Mouse (Mus musculus) heart, embryonic 12.5 days (tissue): ENCODE data around the gene Fxr1. TPM values are rescaled to one million over a fixed set of nuclear protein-coding genes. Genes with fewer than 3 reads are reported as not detected.
"Not testable (repeated sequence)": the region's sequence is repeated elsewhere in the genome, so short reads cannot be mapped to it uniquely, and the experiment has no call there.

ENCODE experiments used
- ATAC-seq: fragments of 200-750 bp; cut with Nextera tagmentation; 2 replicates; pipeline ENCODE4 v1.8.0; 2017; ENCODE audit warnings: moderate TSS enrichment, moderate library complexity; ENCODE audit not compliant: insufficient number of reproducible peaks, low FRiP score
- H3K27ac ChIP-seq: fragments of 300-500 bp; sonication (generic); 2 replicates; pipeline ENCODE4 v1.5.1; 2016; ENCODE audit warnings: mild to moderate bottlenecking, moderate library complexity; ENCODE audit not compliant: poor library complexity, severe bottlenecking
- H3K27me3 ChIP-seq: fragments of 300-500 bp; sonication (generic); replicated peaks from 2 replicates; pipeline ENCODE4 v1.6.1; 2016; ENCODE audit warnings: mild to moderate bottlenecking, moderate library complexity
- H3K36me3 ChIP-seq: fragments of 300-500 bp; sonication (generic); 2 replicates; pipeline ENCODE4 v1.6.1; 2016; ENCODE audit warnings: mild to moderate bottlenecking, moderate library complexity
- H3K4me1 ChIP-seq: fragments of 300-500 bp; sonication (generic); replicated peaks from 2 replicates; pipeline ENCODE4 v1.6.1; 2016; ENCODE audit warnings: mild to moderate bottlenecking
- H3K4me2 ChIP-seq: fragments of 300-500 bp; sonication (generic); 2 replicates; pipeline ENCODE4 v1.6.1; 2016; ENCODE audit warnings: mild to moderate bottlenecking, moderate library complexity
- H3K4me3 ChIP-seq: fragments of 300-500 bp; sonication (generic); 2 replicates; pipeline ENCODE4 v1.5.1; 2016; ENCODE audit warnings: mild to moderate bottlenecking
- H3K9ac ChIP-seq: fragments of 300-500 bp; sonication (generic); 2 replicates; pipeline ENCODE4 v1.6.1; 2016; ENCODE audit warnings: mild to moderate bottlenecking, moderate library complexity
- H3K9me3 ChIP-seq: fragments of 300-500 bp; sonication (generic); replicated peaks from 2 replicates; pipeline ENCODE4 v1.6.1; 2016; ENCODE audit warnings: mild to moderate bottlenecking, moderate library complexity
- WGBS: fragments of 180-500 bp; shearing (Covaris S2); methylation state at CpG from one replicate; pipeline ENCODE4 v1.1.7; 2016; 5-methylcytosine and 5-hydroxymethylcytosine counted together
- polyA plus RNA-seq: library from polyadenylated mRNA; unstranded; fragments of >200 nt; fragmentation: Nextera tagmentation; extraction: Ambion mirVana; gene quantifications from 2 replicates; pipeline ENCODE4 v1.2.1, GENCODE M21; 2016

The Fxr1 gene
- 76.1 and 79.7 TPM in 2 replicates for polyA plus RNA-seq

- H3K4me1 ChIP-seq: peaks cover 15% of the 10 kb centered on the region
- H3K9ac ChIP-seq: peak within 1 kb of the TSS; percentile 97
- H3K4me2 ChIP-seq: peak within 1 kb of the TSS; percentile 71
- H3K9me3 ChIP-seq: peaks cover under 1% of the 10 kb centered on the region; the same call in 1 of the 2 replicates
- H3K27ac ChIP-seq: peak within 1 kb of the TSS; percentile 93
- peak within 1 kb of the TSS; percentile 76 for H3K4me3 ChIP-seq
- no peaks in the 10 kb centered on the region for H3K27me3 ChIP-seq
- under 1% methylated on average over 89 of the region's 97 CpGs for WGBS
- H3K36me3 ChIP-seq: no peaks in the 10 kb centered on the region
- peak; percentile 98 for ATAC-seq
Observed at GRCm38 (mm10) chr3:34019540-34020381, at the start of gene Fxr1. Fxr1 (plus strand) TSS chr3:34019943.

DNA sequence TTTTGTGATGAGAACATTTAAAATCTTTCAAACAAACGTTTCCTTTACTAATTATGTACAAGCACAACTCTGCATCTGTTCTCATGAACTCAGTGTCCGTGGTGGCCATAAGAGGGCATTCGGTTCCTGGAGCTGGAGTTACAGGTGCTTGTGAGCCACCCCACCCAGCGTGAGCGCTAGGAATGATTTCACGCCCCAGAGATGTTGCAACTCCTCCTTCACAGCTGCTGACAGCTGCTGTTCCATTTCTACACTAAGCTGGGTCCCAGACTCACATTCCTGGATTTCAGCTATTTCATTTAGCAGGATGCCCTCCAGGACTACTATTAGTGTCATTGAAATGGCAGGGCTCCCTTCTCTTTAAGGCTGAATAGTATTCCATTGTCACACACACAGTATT is 40.3 kb upstream of the Fxr1 start:
- Histone ChIP-seq H3K9me3 (no peaks in the 10 kb centered on the region), H3K4me3 (no peak overlapping the region), H3K9ac (no peak overlapping the region), H3K4me2 (no peak overlapping the region), H3K4me1 (peaks cover 5% of the 10 kb centered on the region; the same call in 1 of the 2 replicates), H3K27ac (no peak overlapping the region), H3K36me3 (no peaks in the 10 kb centered on the region), H3K27me3 (no peaks in the 10 kb centered on the region)
- 48% methylated on average over 6 of the region's 6 CpGs for WGBS
- ATAC-seq: no peak

GRCm38 (mm10) chr3:33982746-33983145 is 37.0 kb upstream of the Fxr1 start:
- H3K36me3 ChIP-seq: no peaks in the 10 kb centered on the region
- ATAC-seq: no peak
- H3K9me3 ChIP-seq: no peaks in the 10 kb centered on the region
- H3K4me1 ChIP-seq: peaks cover 5% of the 10 kb centered on the region; the same call in 1 of the 2 replicates
- H3K9ac ChIP-seq: no peak overlapping the region
- no peak overlapping the region for H3K4me3 ChIP-seq
- H3K4me2 ChIP-seq: no peak overlapping the region
- WGBS: 78% methylated on average over 5 of the region's 5 CpGs
- H3K27ac ChIP-seq: no peak overlapping the region
- no peaks in the 10 kb centered on the region for H3K27me3 ChIP-seq

- Histone ChIP-seq H3K4me1 (peaks cover 27% of the 10 kb centered on the region), H3K4me2 (peak overlapping the region; percentile 53), H3K27ac (peak overlapping the region; percentile 88), H3K36me3 (no peaks in the 10 kb centered on the region), H3K9me3 (no peaks in the 10 kb centered on the region), H3K27me3 (no peaks in the 10 kb centered on the region), H3K4me3 (no peak overlapping the region; the same call in 1 of the 2 replicates), H3K9ac (no peak overlapping the region)
- peak; percentile 76 for ATAC-seq
- 28% methylated on average over 8 of the region's 8 CpGs for WGBS
Observed at GRCm38 (mm10) chr3:33989302-33989701, 30.4 kb upstream of the Fxr1 start.

DNA sequence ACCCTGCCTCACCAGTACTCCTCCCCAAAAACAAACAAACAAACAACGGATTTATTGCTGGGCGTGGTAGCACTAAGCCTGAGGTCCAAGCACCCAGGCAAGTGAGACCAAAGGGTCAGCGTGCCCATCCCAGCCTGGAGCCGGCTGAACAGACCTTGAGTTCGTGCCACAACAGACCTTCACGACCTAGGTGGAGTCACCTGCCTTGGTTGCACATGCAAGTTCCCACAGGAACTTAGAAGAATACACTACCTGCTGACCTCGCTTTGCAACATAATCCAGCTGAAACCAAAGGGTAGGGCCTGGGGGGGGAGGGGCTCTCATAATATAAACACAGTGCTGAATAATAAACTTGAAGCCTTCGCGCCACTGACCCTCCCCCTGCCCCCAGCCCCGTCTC is 29.3 kb upstream of the Fxr1 start:
- ATAC-seq: no peak
- WGBS: 67% methylated on average over 10 of the region's 10 CpGs

DNA sequence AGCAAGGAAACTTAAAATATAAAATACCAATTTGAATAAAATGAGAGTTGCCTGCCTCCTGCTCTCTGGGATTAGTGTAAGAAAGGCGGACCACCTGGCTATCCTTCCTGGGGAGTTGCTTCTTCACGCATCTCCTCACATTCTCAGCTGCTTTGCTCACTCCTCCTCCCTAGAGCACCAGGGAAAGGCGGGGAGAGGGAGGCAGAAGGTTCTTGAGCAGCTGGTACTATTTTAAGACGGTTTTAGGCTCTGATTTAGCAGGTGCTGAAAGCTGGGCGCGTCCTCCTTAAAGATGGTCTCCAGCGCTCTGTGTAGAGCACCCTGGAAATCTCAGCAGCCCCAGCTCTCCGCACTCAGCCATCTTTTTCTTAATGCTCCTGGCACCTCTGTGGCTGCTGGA is 28.8 kb upstream of the Fxr1 start:
- Histone ChIP-seq H3K9ac (no peak overlapping the region), H3K36me3 (no peaks in the 10 kb centered on the region), H3K4me2 (no peak overlapping the region), H3K4me3 (no peak overlapping the region), H3K27ac (0 out of 2 replicates have a peak overlapping the region, but pooled peaks have one; percentile 88), H3K9me3 (no peaks in the 10 kb centered on the region), H3K4me1 (peaks cover 27% of the 10 kb centered on the region), H3K27me3 (no peaks in the 10 kb centered on the region)
- whole genome bisulfite sequencing: 33% methylated on average over 8 of the region's 8 CpGs
- ATAC-seq: no peak

More for the DNA sequence above, 29.3 kb upstream of the Fxr1 start:
- H3K36me3 ChIP-seq: no peaks in the 10 kb centered on the region
- no peaks in the 10 kb centered on the region for H3K9me3 ChIP-seq
- H3K27ac ChIP-seq: peak overlapping the region; percentile 88; the same call in 1 of the 2 replicates
- no peak overlapping the region for H3K4me2 ChIP-seq
- H3K4me1 ChIP-seq: peaks cover 27% of the 10 kb centered on the region
- H3K9ac ChIP-seq: no peak overlapping the region
- no peak overlapping the region for H3K4me3 ChIP-seq
- H3K27me3 ChIP-seq: no peaks in the 10 kb centered on the region

- no peak overlapping the region for H3K9ac ChIP-seq
- WGBS: 66% methylated on average over 14 of the region's 14 CpGs
- ATAC-seq: no peak
Observed at GRCm38 (mm10) chr3:33993421-33994126, 26.2 kb upstream of the Fxr1 start.

DNA sequence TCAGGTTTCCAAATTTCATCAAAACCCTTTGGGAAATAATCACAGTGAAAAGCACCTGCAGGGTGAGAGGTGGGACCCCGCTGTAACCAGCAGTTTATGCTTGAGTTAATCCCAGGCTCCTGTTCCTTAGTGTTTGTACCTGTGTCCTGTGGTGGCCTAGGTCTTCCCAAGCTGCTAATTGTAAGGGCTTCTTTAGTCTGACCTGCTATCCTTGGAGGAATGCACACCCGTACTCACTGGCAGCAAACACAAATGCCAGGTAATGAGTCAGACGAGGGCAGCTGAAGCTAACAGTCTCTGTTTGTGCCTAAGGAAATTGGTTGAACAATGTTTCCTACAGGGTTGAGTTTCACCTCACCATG is 25.6 kb upstream of the Fxr1 start:
- Histone ChIP-seq H3K9me3 (no peaks in the 10 kb centered on the region), H3K27ac (peak overlapping the region; percentile 53; the same call in 1 of the 2 replicates), H3K4me2 (no peak overlapping the region), H3K4me3 (no peak overlapping the region), H3K9ac (no peak overlapping the region), H3K27me3 (no peaks in the 10 kb centered on the region), H3K36me3 (no peaks in the 10 kb centered on the region), H3K4me1 (peaks cover 23% of the 10 kb centered on the region)
- 54% methylated on average over 3 of the region's 3 CpGs for WGBS
- no peak for ATAC-seq

More at GRCm38 (mm10) chr3:33993421-33994126, 26.2 kb upstream of the Fxr1 start:
- no peak overlapping the region for H3K4me2 ChIP-seq
- no peaks in the 10 kb centered on the region for H3K36me3 ChIP-seq
- peaks cover 25% of the 10 kb centered on the region for H3K4me1 ChIP-seq
- H3K4me3 ChIP-seq: no peak overlapping the region
- peak overlapping the region; percentile 53; the same call in 1 of the 2 replicates for H3K27ac ChIP-seq
- H3K9me3 ChIP-seq: no peaks in the 10 kb centered on the region
- no peaks in the 10 kb centered on the region for H3K27me3 ChIP-seq

DNA sequence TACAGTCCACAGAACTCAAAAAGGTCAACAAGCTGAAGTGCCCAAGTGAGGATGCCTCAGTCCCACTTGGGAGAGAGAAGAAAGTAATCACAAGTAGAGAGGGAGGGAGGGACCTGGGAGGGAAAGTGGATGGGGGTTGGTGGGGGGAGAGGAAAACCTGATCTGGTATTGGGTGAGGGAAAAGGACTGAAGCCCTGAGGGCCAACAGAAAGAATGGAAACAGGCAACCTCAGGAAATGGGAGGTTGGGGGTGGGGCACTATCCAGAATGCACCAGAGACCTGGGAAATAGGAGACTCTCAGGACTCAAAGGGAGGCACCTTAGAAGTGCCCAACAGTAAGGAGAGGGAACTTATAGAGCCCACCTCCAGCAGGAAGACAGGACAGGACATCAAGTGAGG is 18.1 kb upstream of the Fxr1 start:
- not testable (repeated sequence) for H3K4me1 ChIP-seq, H3K27ac ChIP-seq, H3K9ac ChIP-seq, ATAC-seq, H3K36me3 ChIP-seq, H3K27me3 ChIP-seq, H3K4me3 ChIP-seq, H3K4me2 ChIP-seq, H3K9me3 ChIP-seq

GRCm38 (mm10) chr3:34003860-34004259 is 15.9 kb upstream of the Fxr1 start:
- H3K9me3 ChIP-seq: no peaks in the 10 kb centered on the region
- WGBS: 28% methylated on average over 3 of the region's 3 CpGs

GRCm38 (mm10) chr3:34006301-34006700 is 13.4 kb upstream of the Fxr1 start:
- H3K9me3 ChIP-seq: no peaks in the 10 kb centered on the region
- no peak overlapping the region for H3K4me2 ChIP-seq
- H3K9ac ChIP-seq: no peak overlapping the region
- no peaks in the 10 kb centered on the region for H3K27me3 ChIP-seq
- H3K36me3 ChIP-seq: no peaks in the 10 kb centered on the region
- ATAC-seq: no peak
- H3K27ac ChIP-seq: no peak overlapping the region
- H3K4me1 ChIP-seq: peaks cover 6% of the 10 kb centered on the region
- WGBS: 77% methylated on average over 2 of the region's 2 CpGs
- H3K4me3 ChIP-seq: no peak overlapping the region

More at GRCm38 (mm10) chr3:34003860-34004259, 15.9 kb upstream of the Fxr1 start:
- no peaks in the 10 kb centered on the region for H3K27me3 ChIP-seq
- no peaks in the 10 kb centered on the region for H3K36me3 ChIP-seq
- H3K4me2 ChIP-seq: no peak overlapping the region
- H3K9ac ChIP-seq: no peak overlapping the region
- H3K4me3 ChIP-seq: no peak overlapping the region
- ATAC-seq: no peak
- H3K27ac ChIP-seq: no peak overlapping the region
- H3K4me1 ChIP-seq: peaks cover 6% of the 10 kb centered on the region
